Mouse (Mus musculus) liver, adult 2 months (tissue): ENCODE data around the gene Gm13290. TPM values are rescaled to one million over a fixed set of nuclear protein-coding genes. Genes with fewer than 3 reads are reported as not detected.
"Not testable (repeated sequence)": the region's sequence is repeated elsewhere in the genome, so short reads cannot be mapped to it uniquely, and the experiment has no call there.

Experiments
- DNase-seq: peaks from one replicate; pipeline ENCODE4 v3.0.0-alpha.2; 2011; ENCODE audit warnings: low read depth, low spot score; ENCODE audit errors: extremely low read depth
- H3K27ac ChIP-seq: fragments of 200-500 bp; replicated peaks from 2 replicates; pipeline ENCODE4 v1.5.1; 2012; ENCODE audit warnings: low read depth, mild to moderate bottlenecking, control low read depth, inconsistent platforms, low read length; ENCODE audit not compliant: insufficient read depth
- H3K27me3 ChIP-seq: fragments of 200-500 bp; 2 replicates; pipeline ENCODE4 v1.6.1; 2012; ENCODE audit warnings: mild to moderate bottlenecking, moderate library complexity, low read length, inconsistent platforms; ENCODE audit not compliant: control insufficient read depth, insufficient read depth
- H3K36me3 ChIP-seq: fragments of 200-500 bp; 2 replicates; pipeline ENCODE4 v1.6.1; 2012; ENCODE audit warnings: low read length, inconsistent platforms; ENCODE audit not compliant: control insufficient read depth, insufficient read depth
- H3K4me1 ChIP-seq: fragments of 200-500 bp; 2 replicates; pipeline ENCODE4 v1.6.1; 2011; ENCODE audit warnings: low read length; ENCODE audit not compliant: control insufficient read depth, insufficient read depth
- H3K4me3 ChIP-seq: fragments of 200-500 bp; 2 replicates; pipeline ENCODE4 v1.5.1; 2011; ENCODE audit warnings: low read depth, mild to moderate bottlenecking, control low read depth, low read length, moderate library complexity; ENCODE audit not compliant: insufficient read depth
- H3K79me2 ChIP-seq: fragments of 200-500 bp; 2 replicates; pipeline ENCODE4 v1.6.1; 2012; ENCODE audit warnings: inconsistent platforms, mild to moderate bottlenecking, low read length, moderate library complexity; ENCODE audit not compliant: control insufficient read depth, insufficient read depth
- H3K9ac ChIP-seq: fragments of 200-500 bp; 2 replicates; pipeline ENCODE4 v1.6.1; 2012; ENCODE audit warnings: low read depth, mild to moderate bottlenecking, control low read depth, inconsistent platforms, low read length
- CTCF ChIP-seq: fragments of 200-500 bp; IDR thresholded peaks from 2 replicates; pipeline ENCODE4 v1.5.1; 2011; ENCODE audit warnings: low read depth, low read length, control low read depth
- POLR2A ChIP-seq: fragments of 200-500 bp; IDR thresholded peaks from 2 replicates; pipeline ENCODE4 v1.6.1; 2011; ENCODE audit warnings: low read length, control low read depth; ENCODE audit not compliant: insufficient read depth; ENCODE audit errors: extremely low read depth
- WGBS: fragments of 180-500 bp; shearing (Covaris S2); methylation state at CpG from one replicate; pipeline ENCODE4 v1.1.7; 2018; 5-methylcytosine and 5-hydroxymethylcytosine counted together
- polyA plus RNA-seq: library from polyadenylated mRNA; depleted of rRNA; stranded (reverse); fragments of >200 nt; gene quantifications from 2 replicates; pipeline ENCODE4 v1.2.3, GENCODE M21; 2012
- total RNA-seq: library from RNA; depleted of rRNA; stranded (reverse); fragments of >200 nt; gene quantifications from 2 replicates; pipeline ENCODE4 v1.2.3, GENCODE M21; 2014

Gene Gm13290
- total and polyA plus RNA-seq, 2 experiments = not detected

- Histone ChIP-seq H3K4me3 (no peak overlapping the region), H3K36me3 (no peaks in the 10 kb centered on the region), H3K27ac (no peak overlapping the region), H3K9ac (no peak overlapping the region), H3K27me3 (no peaks in the 10 kb centered on the region), H3K4me1 (no peaks in the 10 kb centered on the region), H3K79me2 (no peaks in the 10 kb centered on the region)
- TF ChIP-seq CTCF (no peak), POLR2A (no peak)
- WGBS = 85% methylated on average over 7 of the region's 7 CpGs
- DNase-seq = no peak
Measured at GRCm38 (mm10) chr4:88742771-88743371, 30.8 kb upstream of the Gm13290 start.

DNA sequence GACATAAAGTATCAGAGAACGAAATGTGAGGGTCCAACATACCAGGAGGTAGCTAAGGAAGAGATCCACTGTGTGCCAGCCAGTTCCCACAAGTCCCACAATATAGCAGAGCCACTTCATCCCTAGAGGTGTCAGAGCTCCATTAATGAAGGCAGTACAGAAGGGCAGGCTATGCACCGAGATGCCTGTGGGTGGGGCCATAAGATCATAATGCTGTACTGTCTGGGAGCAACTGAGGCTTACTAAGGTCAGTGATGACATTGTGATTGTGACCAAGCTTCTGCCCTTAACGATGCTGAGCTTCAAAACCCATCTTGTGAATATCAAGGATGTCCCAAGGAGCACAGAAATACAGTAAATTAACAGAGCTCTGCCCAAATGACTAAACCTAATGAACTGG is 29.4 kb upstream of the Gm13290 start:
- Histone ChIP-seq H3K27me3 (no peaks in the 10 kb centered on the region), H3K79me2 (no peaks in the 10 kb centered on the region), H3K4me1 (no peaks in the 10 kb centered on the region), H3K27ac (no peak overlapping the region), H3K4me3 (no peak overlapping the region), H3K9ac (no peak overlapping the region), H3K36me3 (no peaks in the 10 kb centered on the region)
- TF ChIP-seq CTCF = peak; percentile 39
- TF ChIP-seq POLR2A = no peak
- WGBS = 59% methylated on average over 3 of the region's 3 CpGs
- DNase-seq = no peak

DNA sequence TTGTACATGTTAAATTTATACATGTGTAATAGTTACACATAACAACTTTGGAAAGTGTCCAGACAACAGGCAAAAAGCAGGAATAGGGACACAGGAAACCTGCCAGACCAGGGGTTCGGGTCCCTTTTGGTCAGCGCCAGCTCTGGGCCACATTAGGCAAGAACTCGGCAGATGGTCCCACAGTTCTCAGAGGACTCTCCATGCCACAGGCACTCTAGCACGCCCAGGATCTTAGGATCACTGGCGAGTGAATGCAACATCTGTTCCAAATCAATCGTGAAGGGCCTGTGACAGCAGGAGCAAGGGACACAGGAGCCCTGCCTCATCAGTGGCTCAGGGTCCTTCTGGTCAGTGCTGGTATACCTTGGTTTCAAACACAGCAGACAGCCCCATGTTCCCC is 23.7 kb upstream of the Gm13290 start:
- Histone ChIP-seq H3K4me3 (no peak overlapping the region), H3K27ac (no peak overlapping the region), H3K9ac (no peak overlapping the region), H3K79me2 (no peaks in the 10 kb centered on the region), H3K27me3 (no peaks in the 10 kb centered on the region), H3K4me1 (no peaks in the 10 kb centered on the region), H3K36me3 (no peaks in the 10 kb centered on the region)
- TF ChIP-seq POLR2A (no peak), CTCF (no peak)
- 82% methylated on average over 6 of the region's 6 CpGs for WGBS
- DNase-seq = no peak

DNA sequence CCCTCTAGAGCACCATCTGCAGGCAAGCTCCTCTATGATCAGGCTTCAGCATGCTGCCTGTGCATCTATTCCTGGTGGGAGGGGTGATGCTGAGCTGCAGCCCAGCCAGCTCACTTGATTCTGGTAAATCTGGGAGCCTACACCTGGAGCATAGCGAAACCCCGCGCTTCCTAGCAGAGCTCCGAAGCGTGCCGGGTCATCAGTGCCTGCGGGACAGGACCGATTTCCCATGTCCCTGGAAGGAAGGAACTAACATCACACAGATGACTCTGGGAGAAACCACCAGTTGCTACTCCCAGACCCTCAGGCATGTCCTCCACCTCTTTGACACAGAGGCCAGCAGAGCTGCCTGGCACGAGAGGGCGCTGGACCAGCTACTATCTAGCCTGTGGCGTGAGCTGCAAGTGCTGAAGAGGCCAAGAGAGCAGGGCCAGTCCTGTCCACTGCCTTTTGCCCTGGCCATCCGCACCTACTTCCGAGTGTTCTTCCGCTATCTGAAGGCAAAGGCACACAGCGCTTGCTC is 18.8 kb upstream of the Gm13290 start, which contains the start of gene Gm13271:
Gene Gm13271 (plus strand): TSS at position 51 of the 523 bp plus-strand sequence.
- not testable (repeated sequence) for H3K27ac ChIP-seq, DNase-seq, H3K79me2 ChIP-seq, H3K9ac ChIP-seq, H3K36me3 ChIP-seq, H3K4me3 ChIP-seq, H3K27me3 ChIP-seq, H3K4me1 ChIP-seq
- WGBS = 81% methylated on average over 15 of the region's 15 CpGs

DNA sequence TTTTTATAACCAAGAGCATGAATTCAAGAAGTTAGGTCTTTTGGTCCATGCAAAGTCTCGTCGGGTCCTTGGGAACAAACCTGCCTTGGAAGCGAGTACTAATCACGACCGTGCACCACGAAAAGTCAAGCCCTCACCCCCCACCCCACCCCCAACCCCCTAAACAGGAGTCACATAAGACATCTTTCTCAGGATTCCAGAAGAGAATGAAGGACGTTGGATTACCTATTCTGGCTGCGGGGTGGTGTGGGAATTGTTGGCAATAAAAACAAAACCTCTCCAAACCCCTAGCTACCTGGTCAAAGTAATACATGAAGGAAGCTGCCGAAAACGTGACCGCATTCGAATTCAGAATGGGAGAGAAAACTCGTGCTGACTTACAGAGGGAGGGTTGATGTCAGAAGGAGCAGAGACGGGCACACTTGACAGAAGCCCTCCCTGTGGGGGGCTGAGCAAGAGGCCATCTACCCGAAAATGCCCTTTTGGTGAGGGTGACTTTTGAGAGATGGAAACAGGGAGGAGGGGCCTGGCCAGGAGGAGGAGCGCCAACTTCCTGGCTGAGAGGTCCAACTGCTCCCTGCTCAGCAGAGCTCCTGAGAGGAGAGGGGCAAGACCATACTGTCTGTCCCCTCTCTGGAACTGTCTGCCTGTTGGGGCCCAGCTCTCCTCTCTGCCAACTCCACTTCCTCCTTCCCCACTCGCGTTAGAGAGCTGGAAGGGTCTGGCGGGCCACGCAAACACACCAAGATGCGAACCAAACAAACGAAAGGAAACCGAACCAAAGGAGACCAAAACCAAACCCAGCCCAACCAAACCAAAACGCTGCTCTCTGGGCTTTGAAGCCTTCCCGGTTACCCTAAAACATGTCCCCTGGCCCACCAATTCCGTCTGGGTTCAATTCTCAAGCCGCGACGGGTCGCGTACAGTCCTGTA is 16.8 kb upstream of the Gm13290 start:
- H3K4me1 ChIP-seq, H3K27me3 ChIP-seq, DNase-seq, H3K36me3 ChIP-seq, H3K79me2 ChIP-seq: not testable (repeated sequence)
- Histone ChIP-seq H3K27ac (peak overlapping the region; percentile 78), H3K9ac (peak overlapping the region; percentile 79), H3K4me3 (peak overlapping the region; percentile 46)
- 10% methylated on average over 29 of the region's 31 CpGs for WGBS

DNA sequence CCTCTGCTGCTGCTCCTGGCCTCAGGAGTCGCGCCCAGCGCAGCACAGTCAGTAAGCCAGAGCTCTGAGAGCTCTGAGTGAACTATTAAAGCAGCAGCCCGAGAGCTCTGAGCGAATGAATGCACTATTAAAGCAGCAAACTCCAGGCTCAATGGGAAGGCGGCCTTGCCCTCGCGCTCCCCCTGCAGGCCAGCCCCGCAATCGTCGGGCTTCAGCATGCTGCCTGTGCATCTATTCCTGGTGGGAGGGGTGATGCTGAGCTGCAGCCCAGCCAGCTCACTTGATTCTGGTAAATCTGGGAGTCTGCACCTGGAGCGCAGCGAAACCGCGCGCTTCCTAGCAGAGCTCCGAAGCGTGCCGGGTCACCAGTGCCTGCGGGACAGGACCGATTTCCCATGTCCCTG is 16.0 kb upstream of the Gm13290 start:
- not testable (repeated sequence) for H3K27ac ChIP-seq
- WGBS = 0% methylated on average over 21 of the region's 21 CpGs

GRCm38 (mm10) chr4:88758751-88759150 is 14.9 kb upstream of the Gm13290 start:
- H3K36me3 ChIP-seq, H3K79me2 ChIP-seq, H3K27me3 ChIP-seq, H3K9ac ChIP-seq, H3K4me1 ChIP-seq, H3K4me3 ChIP-seq, H3K27ac ChIP-seq, DNase-seq: not testable (repeated sequence)
- 81% methylated on average over 9 of the region's 9 CpGs for WGBS

More for the DNA sequence above, 16.0 kb upstream of the Gm13290 start:
- not testable (repeated sequence) for H3K36me3 ChIP-seq, H3K79me2 ChIP-seq, H3K27me3 ChIP-seq, H3K4me1 ChIP-seq
- DNase-seq = peak; percentile 71
- Histone ChIP-seq H3K4me3 (peak overlapping the region; percentile 46), H3K9ac (0 out of 2 replicates have a peak overlapping the region, but pooled peaks have one; percentile 79)
- TF ChIP-seq CTCF = peak; percentile 73

- DNase-seq, H3K79me2 ChIP-seq, H3K4me1 ChIP-seq, H3K36me3 ChIP-seq, H3K27me3 ChIP-seq: not testable (repeated sequence)
- Histone ChIP-seq H3K9ac (0 out of 2 replicates have a peak within 1 kb of the TSS, but pooled peaks have one; percentile 67), H3K4me3 (peak within 1 kb of the TSS; percentile 9; the same call in 1 of the 2 replicates), H3K27ac (peak within 1 kb of the TSS; percentile 43; the same call in 1 of the 2 replicates)
- 19% methylated on average over 11 of the region's 14 CpGs for WGBS
Measured at GRCm38 (mm10) chr4:88759610-88760268, 13.9 kb upstream of the Gm13290 start, which contains the start of gene Gm13283. Gene Gm13283, plus strand, starts transcription at chr4:88760119.
